Mouse (Mus musculus): ENCODE measurements around the gene Ccdc113.

The Ccdc113 gene

GRCm38 (mm10) chr8:95533584-95534387 lies at the start of gene Ccdc113:
Ccdc113 (plus strand) TSS chr8:95534085.
- DNase-seq (ENCODE audit: low spot score), result peak; percentile 50

- DNase-seq (ENCODE audit: low spot score), result peak; percentile 5
Observed at GRCm38 (mm10) chr8:95487800-95488697, 45.8 kb upstream of the Ccdc113 start.

GRCm38 (mm10) chr8:95488698-95489332 lies 45.1 kb upstream of the Ccdc113 start:
- DNase-seq (ENCODE audit: low spot score), result peak; percentile 78

- DNase-seq (ENCODE audit: low spot score), result no peak
Observed at GRCm38 (mm10) chr8:95490006-95490405, 43.9 kb upstream of the Ccdc113 start, which contains the start of gene Csnk2a2. Csnk2a2 (minus strand) TSS chr8:95490039.

GRCm38 (mm10) chr8:95492057-95492456 lies 41.8 kb upstream of the Ccdc113 start:
- no peak for DNase-seq (ENCODE audit: low spot score)

GRCm38 (mm10) chr8:95495444-95495843 lies 38.4 kb upstream of the Ccdc113 start:
- DNase-seq (ENCODE audit: low spot score), result no peak

- DNase-seq (ENCODE audit: low spot score), result no peak
Observed at GRCm38 (mm10) chr8:95496420-95496819, 37.5 kb upstream of the Ccdc113 start.

- DNase-seq (ENCODE audit: low spot score), result no peak
Observed at GRCm38 (mm10) chr8:95497821-95498220, 36.1 kb upstream of the Ccdc113 start.

GRCm38 (mm10) chr8:95499266-95500064 lies 34.4 kb upstream of the Ccdc113 start:
- DNase-seq (ENCODE audit: low spot score), result no peak

- DNase-seq (ENCODE audit: low spot score), result no peak
Observed at GRCm38 (mm10) chr8:95500436-95500835, 33.4 kb upstream of the Ccdc113 start.

GRCm38 (mm10) chr8:95502431-95502830 lies 31.5 kb upstream of the Ccdc113 start:
- DNase-seq (ENCODE audit: low spot score), result no peak

GRCm38 (mm10) chr8:95504835-95505234 lies 29.1 kb upstream of the Ccdc113 start:
- DNase-seq (ENCODE audit: low spot score), result no peak

GRCm38 (mm10) chr8:95505606-95506005 lies 28.3 kb upstream of the Ccdc113 start:
- no peak for DNase-seq (ENCODE audit: low spot score)

GRCm38 (mm10) chr8:95506245-95506644 lies 27.6 kb upstream of the Ccdc113 start:
- no peak for DNase-seq (ENCODE audit: low spot score)

- DNase-seq (ENCODE audit: low spot score), result no peak
Observed at GRCm38 (mm10) chr8:95512257-95512656, 21.6 kb upstream of the Ccdc113 start.

- no peak for DNase-seq (ENCODE audit: low spot score)
Observed at GRCm38 (mm10) chr8:95513219-95513618, 20.7 kb upstream of the Ccdc113 start.

GRCm38 (mm10) chr8:95516928-95517327 lies 17.0 kb upstream of the Ccdc113 start:
- DNase-seq (ENCODE audit: low spot score), result no peak

GRCm38 (mm10) chr8:95523991-95524390 lies 9.9 kb upstream of the Ccdc113 start:
- DNase-seq (ENCODE audit: low spot score), result no peak

- DNase-seq (ENCODE audit: low spot score), result no peak
Observed at GRCm38 (mm10) chr8:95528194-95528593, 5.7 kb upstream of the Ccdc113 start.

- no peak for DNase-seq (ENCODE audit: low spot score)
Observed at GRCm38 (mm10) chr8:95528750-95529310, 5.1 kb upstream of the Ccdc113 start.

GRCm38 (mm10) chr8:95532206-95532605 lies 1.7 kb upstream of the Ccdc113 start:
- DNase-seq (ENCODE audit: low spot score), result no peak

All from yolk sac, embryonic 10.5 days (tissue).